Mouse (Mus musculus): ENCODE measurements at regions not wholly inside any gene's neighbourhood (a gene's known extent, or its start where the extent isn't known, plus 50 kb on each side); places are given as distances from the start of the nearest gene placed in this dataset.

DNA sequence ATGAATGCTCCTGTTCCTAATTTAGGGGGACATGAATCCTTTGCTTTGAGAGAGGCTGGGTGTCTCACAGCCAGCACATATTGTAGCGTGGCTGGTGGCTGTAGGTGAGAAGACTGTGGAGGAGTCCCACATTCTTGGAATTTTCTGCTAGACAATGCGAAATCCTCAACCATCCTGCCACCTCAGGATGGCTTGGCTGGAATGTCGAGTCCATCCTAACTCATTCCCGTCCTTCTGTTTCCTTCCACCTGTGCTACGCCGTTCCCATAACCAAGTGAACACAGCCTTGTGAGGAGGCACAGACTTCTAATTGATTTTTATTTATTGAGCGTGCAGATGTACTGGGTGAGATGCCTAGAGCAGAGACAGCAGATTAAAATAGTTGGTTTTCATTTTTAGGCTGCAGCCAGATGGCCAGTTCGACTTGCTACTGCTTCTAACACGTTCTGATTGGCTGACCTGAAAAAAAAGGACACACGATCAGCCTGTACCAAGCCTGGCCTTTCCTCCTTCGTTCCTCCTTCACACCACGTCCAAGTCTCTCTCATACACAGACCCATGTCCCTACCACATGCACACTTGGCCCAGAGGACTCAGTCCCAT lies 183.8 kb downstream of the Satb1 start:
- ATAC-seq (ENCODE audit: extremely low read depth, insufficient number of reproducible peaks, low FRiP score, poor library complexity, severe bottlenecking) (no peak), DNase-seq (ENCODE audit: low spot score) (no peak)
- peaks cover 36% of the 10 kb centered on the region for H3K9me3 ChIP-seq (replicated peaks)
- H3K27me3 ChIP-seq (ENCODE audit: insufficient read depth, low read length): no peaks in the 10 kb centered on the region
- TF ChIP-seq GATA1 (IDR thresholded peaks at IDR 0.05; ENCODE audit: borderline replicate concordance, low read length) (no peak), POLR2AphosphoS5 (IDR thresholded peaks at IDR 0.05; ENCODE audit: insufficient replicate concordance, low read depth, low read length) (no peak), TAL1 (conservative IDR thresholded peaks at IDR 0.05; ENCODE audit: low read depth, low read length) (no peak), CTCF (IDR thresholded peaks at IDR 0.05; ENCODE audit: low read depth, low read length) (no peak), GATA2 (IDR thresholded peaks at IDR 0.05; ENCODE audit: borderline replicate concordance, low read depth, low read length) (no peak)
- no peak overlapping the region for H3K4me3 ChIP-seq (ENCODE audit: low read depth, low read length)
- no peaks in the 10 kb centered on the region for H3K36me3 ChIP-seq (replicated peaks)
- H3K4me1 ChIP-seq (ENCODE audit: insufficient read depth, low read depth, low read length): no peaks in the 10 kb centered on the region

DNA sequence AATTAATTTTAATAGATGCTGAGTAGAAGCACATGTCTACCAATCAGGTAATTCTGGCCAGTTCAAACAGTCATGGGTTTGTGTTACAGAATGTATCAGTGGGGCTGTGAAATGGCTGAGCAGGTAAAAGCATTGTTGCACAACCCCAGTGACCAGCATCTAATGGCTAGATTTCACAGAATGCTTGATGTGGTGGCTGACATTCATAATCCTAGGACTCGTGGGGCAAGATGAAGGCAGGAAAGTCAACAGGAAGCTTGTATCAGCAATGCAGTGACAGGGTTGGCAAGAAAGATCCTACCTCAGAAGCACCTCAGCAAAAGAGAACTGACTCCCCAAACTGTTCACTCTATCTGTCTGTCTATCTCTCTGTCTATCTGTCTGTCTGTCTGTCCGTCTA lies 186.7 kb downstream of the Satb1 start:
- Histone ChIP-seq H3K4me1 (ENCODE audit: insufficient read depth, low read depth, low read length) (no peaks in the 10 kb centered on the region), H3K9me3 (replicated peaks) (peaks cover 48% of the 10 kb centered on the region), H3K4me3 (ENCODE audit: low read depth, low read length) (no peak overlapping the region), H3K27me3 (ENCODE audit: insufficient read depth, low read length) (no peaks in the 10 kb centered on the region), H3K36me3 (replicated peaks) (no peaks in the 10 kb centered on the region)
- DNase-seq (ENCODE audit: low spot score): no peak
- TF ChIP-seq GATA2 (IDR thresholded peaks at IDR 0.05; ENCODE audit: borderline replicate concordance, low read depth, low read length): no peak
- TF ChIP-seq CTCF (IDR thresholded peaks at IDR 0.05; ENCODE audit: low read depth, low read length): no peak
- no peak for TF ChIP-seq POLR2AphosphoS5 (IDR thresholded peaks at IDR 0.05; ENCODE audit: insufficient replicate concordance, low read depth, low read length)
- TF ChIP-seq GATA1 (IDR thresholded peaks at IDR 0.05; ENCODE audit: borderline replicate concordance, low read length): no peak
- no peak for TF ChIP-seq TAL1 (conservative IDR thresholded peaks at IDR 0.05; ENCODE audit: low read depth, low read length)
- no peak for ATAC-seq (ENCODE audit: extremely low read depth, insufficient number of reproducible peaks, low FRiP score, poor library complexity, severe bottlenecking)

DNA sequence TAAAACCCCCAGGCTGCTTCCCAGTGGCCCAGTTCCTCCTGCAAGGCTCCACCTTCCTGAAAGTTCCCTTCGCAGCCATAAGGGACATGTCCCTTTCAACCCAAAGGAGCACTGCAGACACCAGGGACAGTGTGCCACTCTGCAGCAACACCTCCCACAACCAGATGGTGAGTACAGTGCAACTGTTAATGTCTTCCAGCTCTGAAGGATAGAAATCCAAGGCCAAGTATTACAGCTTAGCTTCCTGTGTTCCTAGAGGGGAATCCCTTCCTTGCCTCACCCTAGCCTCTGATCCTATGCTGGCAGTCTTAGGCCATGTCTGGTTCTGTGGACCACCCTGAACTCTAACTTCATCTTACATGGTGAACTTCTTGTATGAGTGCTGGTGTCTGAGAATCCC lies 187.2 kb downstream of the Satb1 start:
- H3K9me3 ChIP-seq (replicated peaks): peaks cover 50% of the 10 kb centered on the region
- DNase-seq (ENCODE audit: low spot score) (no peak), ATAC-seq (ENCODE audit: extremely low read depth, insufficient number of reproducible peaks, low FRiP score, poor library complexity, severe bottlenecking) (no peak)
- H3K4me1 ChIP-seq (ENCODE audit: insufficient read depth, low read depth, low read length): no peaks in the 10 kb centered on the region
- no peak for TF ChIP-seq CTCF (IDR thresholded peaks at IDR 0.05; ENCODE audit: low read depth, low read length)
- TF ChIP-seq POLR2AphosphoS5 (IDR thresholded peaks at IDR 0.05; ENCODE audit: insufficient replicate concordance, low read depth, low read length): no peak
- TF ChIP-seq GATA2 (IDR thresholded peaks at IDR 0.05; ENCODE audit: borderline replicate concordance, low read depth, low read length): no peak
- no peak for TF ChIP-seq GATA1 (IDR thresholded peaks at IDR 0.05; ENCODE audit: borderline replicate concordance, low read length)
- TF ChIP-seq TAL1 (conservative IDR thresholded peaks at IDR 0.05; ENCODE audit: low read depth, low read length): no peak
- H3K36me3 ChIP-seq (replicated peaks): no peaks in the 10 kb centered on the region
- no peaks in the 10 kb centered on the region for H3K27me3 ChIP-seq (ENCODE audit: insufficient read depth, low read length)
- no peak overlapping the region for H3K4me3 ChIP-seq (ENCODE audit: low read depth, low read length)

DNA sequence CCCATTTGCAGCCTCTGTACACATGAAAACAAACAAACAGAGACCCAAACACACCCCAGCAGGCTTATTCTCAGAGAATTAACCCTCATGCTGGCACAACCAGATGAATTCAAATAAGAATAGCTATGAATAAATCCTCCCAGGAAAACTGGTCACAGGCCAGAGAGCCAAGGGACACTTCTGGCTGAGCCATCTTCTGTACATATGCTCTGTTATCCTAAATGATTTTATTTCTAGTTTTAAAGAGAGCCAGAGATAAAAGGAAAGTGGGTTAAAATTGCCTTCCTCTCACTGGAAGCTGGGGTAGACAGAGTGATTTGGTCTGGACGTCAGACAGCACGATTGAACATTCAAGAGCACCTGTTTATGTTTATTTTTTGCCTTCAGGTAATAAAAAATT lies 190.4 kb downstream of the Satb1 start:
- peaks cover 40% of the 10 kb centered on the region for H3K9me3 ChIP-seq (replicated peaks)
- no peak for DNase-seq (ENCODE audit: low spot score)
- no peak for TF ChIP-seq POLR2AphosphoS5 (IDR thresholded peaks at IDR 0.05; ENCODE audit: insufficient replicate concordance, low read depth, low read length)
- no peak for TF ChIP-seq CTCF (IDR thresholded peaks at IDR 0.05; ENCODE audit: low read depth, low read length)
- TF ChIP-seq TAL1 (conservative IDR thresholded peaks at IDR 0.05; ENCODE audit: low read depth, low read length): no peak
- TF ChIP-seq GATA1 (IDR thresholded peaks at IDR 0.05; ENCODE audit: borderline replicate concordance, low read length): no peak
- TF ChIP-seq GATA2 (IDR thresholded peaks at IDR 0.05; ENCODE audit: borderline replicate concordance, low read depth, low read length): no peak
- ATAC-seq (ENCODE audit: extremely low read depth, insufficient number of reproducible peaks, low FRiP score, poor library complexity, severe bottlenecking): no peak
- no peaks in the 10 kb centered on the region for H3K27me3 ChIP-seq (ENCODE audit: insufficient read depth, low read length)
- H3K36me3 ChIP-seq (replicated peaks): no peaks in the 10 kb centered on the region
- H3K4me3 ChIP-seq (ENCODE audit: low read depth, low read length): no peak overlapping the region
- no peaks in the 10 kb centered on the region for H3K4me1 ChIP-seq (ENCODE audit: insufficient read depth, low read depth, low read length)

DNA sequence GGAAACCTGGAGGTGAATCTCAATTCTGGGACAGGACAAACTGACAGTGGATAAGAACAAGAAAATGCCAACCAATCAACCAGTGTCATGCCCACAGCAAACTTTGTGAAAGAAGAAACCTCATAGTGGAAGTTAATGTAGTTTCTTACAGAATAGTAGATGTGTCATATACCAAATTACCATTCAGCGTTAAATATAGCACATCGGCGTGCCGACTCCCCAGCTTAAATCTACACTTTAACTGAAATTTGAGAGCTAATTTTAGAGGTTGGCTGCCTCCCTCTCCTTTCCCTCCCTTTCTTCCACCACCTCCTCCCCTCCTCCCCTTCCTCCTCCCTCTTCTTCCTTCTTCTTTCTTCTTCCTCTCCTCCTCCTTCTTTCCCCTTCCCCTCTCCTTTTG lies 197.2 kb downstream of the Satb1 start:
- no peak for DNase-seq (ENCODE audit: low spot score)
- H3K9me3 ChIP-seq (replicated peaks): peaks cover 26% of the 10 kb centered on the region

DNA sequence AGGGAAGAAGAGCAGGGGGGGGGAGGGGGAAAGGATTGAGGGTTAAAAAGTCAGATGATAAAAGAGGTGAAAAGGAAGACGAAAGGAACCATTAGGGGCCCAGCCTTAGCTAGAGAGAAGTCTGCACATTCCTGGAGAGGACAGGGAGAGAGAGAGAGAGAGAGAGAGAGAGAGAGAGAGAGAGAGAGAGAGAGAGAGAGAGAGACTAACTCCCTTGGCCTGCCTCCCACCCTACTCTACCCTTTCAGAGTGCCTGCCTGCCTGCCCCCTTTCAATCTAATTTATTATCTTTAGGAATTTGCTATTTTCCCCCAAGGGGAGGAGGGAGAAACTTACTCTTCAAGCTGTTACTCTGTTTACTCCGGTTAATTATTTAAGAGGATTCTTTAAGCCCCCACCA lies 201.5 kb downstream of the Satb1 start:
- TF ChIP-seq POLR2AphosphoS5 (IDR thresholded peaks at IDR 0.05; ENCODE audit: insufficient replicate concordance, low read depth, low read length) (no peak), GATA1 (IDR thresholded peaks at IDR 0.05; ENCODE audit: borderline replicate concordance, low read length) (no peak), TAL1 (conservative IDR thresholded peaks at IDR 0.05; ENCODE audit: low read depth, low read length) (no peak), GATA2 (IDR thresholded peaks at IDR 0.05; ENCODE audit: borderline replicate concordance, low read depth, low read length) (no peak), CTCF (IDR thresholded peaks at IDR 0.05; ENCODE audit: low read depth, low read length) (no peak)
- Histone ChIP-seq H3K9me3 (replicated peaks) (peaks cover 55% of the 10 kb centered on the region), H3K27me3 (ENCODE audit: insufficient read depth, low read length) (no peaks in the 10 kb centered on the region), H3K4me3 (ENCODE audit: low read depth, low read length) (no peak overlapping the region), H3K4me1 (ENCODE audit: insufficient read depth, low read depth, low read length) (no peaks in the 10 kb centered on the region), H3K36me3 (replicated peaks) (no peaks in the 10 kb centered on the region)
- ATAC-seq (ENCODE audit: extremely low read depth, insufficient number of reproducible peaks, low FRiP score, poor library complexity, severe bottlenecking): no peak
- no peak for DNase-seq (ENCODE audit: low spot score)

More for the DNA sequence above, 197.2 kb downstream of the Satb1 start:
- TF ChIP-seq TAL1 (conservative IDR thresholded peaks at IDR 0.05; ENCODE audit: low read depth, low read length) (no peak), CTCF (IDR thresholded peaks at IDR 0.05; ENCODE audit: low read depth, low read length) (no peak), POLR2AphosphoS5 (IDR thresholded peaks at IDR 0.05; ENCODE audit: insufficient replicate concordance, low read depth, low read length) (no peak), GATA2 (IDR thresholded peaks at IDR 0.05; ENCODE audit: borderline replicate concordance, low read depth, low read length) (no peak), GATA1 (IDR thresholded peaks at IDR 0.05; ENCODE audit: borderline replicate concordance, low read length) (no peak)
- Histone ChIP-seq H3K36me3 (replicated peaks) (no peaks in the 10 kb centered on the region), H3K4me3 (ENCODE audit: low read depth, low read length) (no peak overlapping the region), H3K4me1 (ENCODE audit: insufficient read depth, low read depth, low read length) (no peaks in the 10 kb centered on the region), H3K27me3 (ENCODE audit: insufficient read depth, low read length) (no peaks in the 10 kb centered on the region)
- no peak for ATAC-seq (ENCODE audit: extremely low read depth, insufficient number of reproducible peaks, low FRiP score, poor library complexity, severe bottlenecking)
